Mouse (Mus musculus): ENCODE results near the gene Pbld2. TPM values are rescaled to one million over a fixed set of nuclear protein-coding genes. Genes with fewer than 3 reads are reported as not detected.
A peak's percentile ranks its signal among the peaks of the same experiment; 100 is the strongest.

Gene Pbld2
- polyA plus RNA-seq (2016; fragmentation: Nextera tagmentation; extraction: Ambion mirVana): 0.76 and 0.93 TPM in 2 replicates

GRCm38 (mm10) chr10:63023749-63024579 lies at the start of gene Pbld2, which contains the start of gene Hnrnph3:
Gene Pbld2, plus strand, starts transcription at chr10:63024315.
Gene Hnrnph3, minus strand, starts transcription at chr10:63024217.
- WGBS: under 1% methylated on average over 69 of the region's 69 CpGs
- Histone ChIP-seq H3K9me3 (no peaks in the 10 kb centered on the region), H3K36me3 (replicated peaks) (0 out of 2 replicates have a peak, but pooled peaks cover 8% of the 10 kb centered on the region), H3K27ac (peak within 1 kb of the TSS; percentile 100), H3K4me3 (peak within 1 kb of the TSS; percentile 97), H3K27me3 (ENCODE audit: poor library complexity, severe bottlenecking) (no peaks in the 10 kb centered on the region), H3K4me1 (peaks cover 69% of the 10 kb centered on the region)
- DNase-seq (ENCODE audit: extremely low spot score, low spot score): peak; percentile 99

- Histone ChIP-seq H3K4me3 (peak overlapping the region; percentile 98), H3K36me3 (replicated peaks) (peaks cover 42% of the 10 kb centered on the region), H3K4me1 (peaks cover 16% of the 10 kb centered on the region), H3K27ac (peak overlapping the region; percentile 98), H3K27me3 (ENCODE audit: poor library complexity, severe bottlenecking) (no peaks in the 10 kb centered on the region), H3K9me3 (no peaks in the 10 kb centered on the region)
- 8% methylated on average over 10 of the region's 10 CpGs for WGBS
- no peak for DNase-seq (ENCODE audit: extremely low spot score, low spot score)
Measured at GRCm38 (mm10) chr10:62979667-62980038, 44.5 kb upstream of the Pbld2 start.

- peaks cover 42% of the 10 kb centered on the region for H3K36me3 ChIP-seq (replicated peaks)
- peak within 1 kb of the TSS; percentile 98 for H3K4me3 ChIP-seq
- no peaks in the 10 kb centered on the region for H3K9me3 ChIP-seq
- H3K4me1 ChIP-seq: peaks cover 16% of the 10 kb centered on the region
- peak; percentile 85 for DNase-seq (ENCODE audit: extremely low spot score, low spot score)
- WGBS: under 1% methylated on average over 76 of the region's 77 CpGs
- H3K27me3 ChIP-seq (ENCODE audit: poor library complexity, severe bottlenecking): no peaks in the 10 kb centered on the region
- H3K27ac ChIP-seq: peak within 1 kb of the TSS; percentile 98
Measured at GRCm38 (mm10) chr10:62980039-62980954, 43.8 kb upstream of the Pbld2 start, which contains the start of gene Rufy2. Gene Rufy2, plus strand, starts transcription at chr10:62980223.

- H3K9me3 ChIP-seq: no peaks in the 10 kb centered on the region
- H3K4me1 ChIP-seq: peaks cover 16% of the 10 kb centered on the region
- WGBS: 94% methylated on average over 11 of the region's 11 CpGs
- H3K36me3 ChIP-seq (replicated peaks): peaks cover 70% of the 10 kb centered on the region
- no peaks in the 10 kb centered on the region for H3K27me3 ChIP-seq (ENCODE audit: poor library complexity, severe bottlenecking)
- no peak for DNase-seq (ENCODE audit: extremely low spot score, low spot score)
- H3K4me3 ChIP-seq: no peak overlapping the region
- H3K27ac ChIP-seq: no peak overlapping the region
Measured at GRCm38 (mm10) chr10:62984072-62984471, 40.0 kb upstream of the Pbld2 start.

GRCm38 (mm10) chr10:62984495-62984894 lies 39.6 kb upstream of the Pbld2 start:
- no peaks in the 10 kb centered on the region for H3K9me3 ChIP-seq
- H3K27me3 ChIP-seq (ENCODE audit: poor library complexity, severe bottlenecking): no peaks in the 10 kb centered on the region
- WGBS: 96% methylated on average over 6 of the region's 6 CpGs
- no peak for DNase-seq (ENCODE audit: extremely low spot score, low spot score)
- H3K36me3 ChIP-seq (replicated peaks): peaks cover 74% of the 10 kb centered on the region
- no peak overlapping the region for H3K4me3 ChIP-seq
- H3K4me1 ChIP-seq: peaks cover 15% of the 10 kb centered on the region
- H3K27ac ChIP-seq: no peak overlapping the region

- no peak overlapping the region for H3K4me3 ChIP-seq
- H3K4me1 ChIP-seq: no peaks in the 10 kb centered on the region
- H3K27me3 ChIP-seq (ENCODE audit: poor library complexity, severe bottlenecking): no peaks in the 10 kb centered on the region
- H3K9me3 ChIP-seq: no peaks in the 10 kb centered on the region
- peak; percentile 37 for DNase-seq (ENCODE audit: extremely low spot score, low spot score)
- H3K36me3 ChIP-seq (replicated peaks): peaks cover 99% of the 10 kb centered on the region
- 33% methylated on average over 3 of the region's 3 CpGs for WGBS
- no peak overlapping the region for H3K27ac ChIP-seq
Measured at GRCm38 (mm10) chr10:62987341-62987740, 36.8 kb upstream of the Pbld2 start.

GRCm38 (mm10) chr10:62990636-62991035 lies 33.5 kb upstream of the Pbld2 start:
- 96% methylated on average over 15 of the region's 15 CpGs for WGBS
- H3K27ac ChIP-seq: no peak overlapping the region
- H3K36me3 ChIP-seq (replicated peaks): peaks cover 99% of the 10 kb centered on the region
- no peak overlapping the region for H3K4me3 ChIP-seq
- no peaks in the 10 kb centered on the region for H3K27me3 ChIP-seq (ENCODE audit: poor library complexity, severe bottlenecking)
- H3K4me1 ChIP-seq: no peaks in the 10 kb centered on the region
- DNase-seq (ENCODE audit: extremely low spot score, low spot score): no peak
- H3K9me3 ChIP-seq: no peaks in the 10 kb centered on the region

- WGBS: 92% methylated on average over 6 of the region's 9 CpGs
- Histone ChIP-seq H3K9me3 (no peaks in the 10 kb centered on the region), H3K27me3 (ENCODE audit: poor library complexity, severe bottlenecking) (no peaks in the 10 kb centered on the region), H3K36me3 (replicated peaks) (peaks cover 98% of the 10 kb centered on the region), H3K4me1 (no peaks in the 10 kb centered on the region), H3K4me3 (no peak overlapping the region), H3K27ac (no peak overlapping the region)
- no peak for DNase-seq (ENCODE audit: extremely low spot score, low spot score)
Measured at GRCm38 (mm10) chr10:62993991-62994390, 30.1 kb upstream of the Pbld2 start.

GRCm38 (mm10) chr10:63000584-63000983 lies 23.5 kb upstream of the Pbld2 start:
- Histone ChIP-seq H3K27me3 (ENCODE audit: poor library complexity, severe bottlenecking) (no peaks in the 10 kb centered on the region), H3K4me1 (no peaks in the 10 kb centered on the region), H3K27ac (no peak overlapping the region), H3K4me3 (no peak overlapping the region), H3K36me3 (replicated peaks) (peaks cover 98% of the 10 kb centered on the region), H3K9me3 (no peaks in the 10 kb centered on the region)
- WGBS: 71% methylated on average over 9 of the region's 9 CpGs
- no peak for DNase-seq (ENCODE audit: extremely low spot score, low spot score)

- H3K36me3 ChIP-seq (replicated peaks): peaks cover 99% of the 10 kb centered on the region
- H3K4me1 ChIP-seq: no peaks in the 10 kb centered on the region
- 81% methylated on average over 9 of the region's 9 CpGs for WGBS
- no peaks in the 10 kb centered on the region for H3K9me3 ChIP-seq
- H3K4me3 ChIP-seq: no peak overlapping the region
- H3K27ac ChIP-seq: no peak overlapping the region
- DNase-seq (ENCODE audit: extremely low spot score, low spot score): no peak
- no peaks in the 10 kb centered on the region for H3K27me3 ChIP-seq (ENCODE audit: poor library complexity, severe bottlenecking)
Measured at GRCm38 (mm10) chr10:63003252-63003651, 20.9 kb upstream of the Pbld2 start.

- Histone ChIP-seq H3K27me3 (ENCODE audit: poor library complexity, severe bottlenecking) (no peaks in the 10 kb centered on the region), H3K9me3 (no peaks in the 10 kb centered on the region), H3K4me3 (no peak overlapping the region), H3K36me3 (replicated peaks) (peaks cover 100% of the 10 kb centered on the region), H3K27ac (no peak overlapping the region), H3K4me1 (no peaks in the 10 kb centered on the region)
- WGBS: 96% methylated on average over 9 of the region's 9 CpGs
- no peak for DNase-seq (ENCODE audit: extremely low spot score, low spot score)
Measured at GRCm38 (mm10) chr10:63004556-63004955, 19.6 kb upstream of the Pbld2 start.

GRCm38 (mm10) chr10:63008193-63008592 lies 15.9 kb upstream of the Pbld2 start:
- Histone ChIP-seq H3K9me3 (no peaks in the 10 kb centered on the region), H3K36me3 (replicated peaks) (peaks cover 100% of the 10 kb centered on the region), H3K27ac (no peak overlapping the region), H3K4me3 (no peak overlapping the region), H3K4me1 (no peaks in the 10 kb centered on the region), H3K27me3 (ENCODE audit: poor library complexity, severe bottlenecking) (no peaks in the 10 kb centered on the region)
- no peak for DNase-seq (ENCODE audit: extremely low spot score, low spot score)
- 84% methylated on average over 3 of the region's 3 CpGs for WGBS

All from forebrain, embryonic 10.5 days (tissue).